Mouse (Mus musculus) midbrain, embryonic 15.5 days (tissue): ENCODE data around the gene Fam155a. TPM values are rescaled to one million over a fixed set of nuclear protein-coding genes. Genes with fewer than 3 reads are reported as not detected.

Experiments
- ATAC-seq: fragments of 200-750 bp; cut with Nextera tagmentation; replicated peaks from 2 replicates; pipeline ENCODE4 v1.8.0; 2017; ENCODE audit warnings: moderate TSS enrichment
- H3K27ac ChIP-seq: fragments of 300-500 bp; sonication (generic); 2 replicates; pipeline ENCODE4 v1.5.1; 2015; ENCODE audit warnings: mild to moderate bottlenecking, inconsistent platforms
- H3K27me3 ChIP-seq: fragments of 300-500 bp; sonication (generic); replicated peaks from 2 replicates; pipeline ENCODE4 v1.6.1; 2015; ENCODE audit warnings: inconsistent platforms
- H3K36me3 ChIP-seq: fragments of 300-500 bp; sonication (generic); replicated peaks from 2 replicates; pipeline ENCODE4 v1.6.1; 2015; ENCODE audit warnings: inconsistent platforms
- H3K4me1 ChIP-seq: fragments of 300-500 bp; sonication (generic); 2 replicates; pipeline ENCODE4 v1.6.1; 2015; ENCODE audit warnings: inconsistent platforms
- H3K4me2 ChIP-seq: fragments of 300-500 bp; sonication (generic); 2 replicates; pipeline ENCODE4 v1.6.1; 2015; ENCODE audit warnings: inconsistent platforms, mild to moderate bottlenecking, moderate library complexity
- H3K4me3 ChIP-seq: fragments of 300-500 bp; sonication (generic); 2 replicates; pipeline ENCODE4 v1.5.1; 2015; ENCODE audit warnings: mild to moderate bottlenecking, inconsistent platforms
- H3K9ac ChIP-seq: fragments of 300-500 bp; sonication (generic); 2 replicates; pipeline ENCODE4 v1.6.1; 2015; ENCODE audit warnings: mild to moderate bottlenecking, inconsistent platforms
- H3K9me3 ChIP-seq: fragments of 300-500 bp; sonication (generic); 2 replicates; pipeline ENCODE4 v1.6.1; 2016; ENCODE audit warnings: inconsistent platforms
- WGBS: fragments of 180-500 bp; shearing (Covaris S2); methylation state at CpG from one replicate; pipeline ENCODE4 v1.1.7; 2015; ENCODE audit warnings: mixed read lengths; 5-methylcytosine and 5-hydroxymethylcytosine counted together
- polyA plus RNA-seq: library from polyadenylated mRNA; unstranded; fragments of >200 nt; fragmentation: Nextera tagmentation; extraction: Ambion mirVana; gene quantifications from 2 replicates; pipeline ENCODE4 v1.2.1, GENCODE M21; 2015

Gene Fam155a
- polyA plus RNA-seq, 1 experiment from 2014 or later = 32.8 TPM

GRCm38 (mm10) chr8:9367721-9368120 lies 403.2 kb downstream of the Fam155a start:
- no peak; the same call in 1 of the 2 replicates for ATAC-seq
- Histone ChIP-seq H3K9me3 (no peaks in the 10 kb centered on the region), H3K36me3 (no peaks in the 10 kb centered on the region), H3K9ac (no peak overlapping the region), H3K27ac (0 out of 2 replicates have a peak overlapping the region, but pooled peaks have one; percentile 29), H3K4me2 (no peak overlapping the region), H3K4me3 (no peak overlapping the region), H3K27me3 (no peaks in the 10 kb centered on the region), H3K4me1 (peaks cover 16% of the 10 kb centered on the region)
- WGBS = 58% methylated on average over 6 of the region's 6 CpGs

GRCm38 (mm10) chr8:9365381-9365780 lies 405.6 kb downstream of the Fam155a start:
- H3K4me3 ChIP-seq = no peak overlapping the region
- H3K9me3 ChIP-seq = no peaks in the 10 kb centered on the region
- no peak overlapping the region for H3K9ac ChIP-seq
- no peaks in the 10 kb centered on the region for H3K36me3 ChIP-seq
- no peak for ATAC-seq
- no peaks in the 10 kb centered on the region for H3K27me3 ChIP-seq
- H3K27ac ChIP-seq = no peak overlapping the region
- H3K4me2 ChIP-seq = no peak overlapping the region
- peaks cover 16% of the 10 kb centered on the region for H3K4me1 ChIP-seq
- 100% methylated on average over 1 of the region's 1 CpGs for WGBS

- H3K4me2 ChIP-seq = no peak overlapping the region
- no peak overlapping the region for H3K9ac ChIP-seq
- no peaks in the 10 kb centered on the region for H3K36me3 ChIP-seq
- no peaks in the 10 kb centered on the region for H3K27me3 ChIP-seq
- no peaks in the 10 kb centered on the region for H3K9me3 ChIP-seq
- ATAC-seq = peak; percentile 73
- H3K27ac ChIP-seq = no peak overlapping the region
- H3K4me3 ChIP-seq = no peak overlapping the region
- 52% methylated on average over 7 of the region's 7 CpGs for WGBS
- H3K4me1 ChIP-seq = peaks cover 7% of the 10 kb centered on the region
These were observed 422.3 kb downstream of the Fam155a start for GRCm38 (mm10) chr8:9348523-9349135.

GRCm38 (mm10) chr8:9347163-9347562 lies 423.8 kb downstream of the Fam155a start:
- Histone ChIP-seq H3K27ac (no peak overlapping the region), H3K27me3 (no peaks in the 10 kb centered on the region), H3K4me2 (no peak overlapping the region), H3K4me1 (peaks cover 7% of the 10 kb centered on the region), H3K9me3 (no peaks in the 10 kb centered on the region), H3K9ac (no peak overlapping the region), H3K4me3 (no peak overlapping the region), H3K36me3 (no peaks in the 10 kb centered on the region)
- WGBS = 70% methylated on average over 4 of the region's 4 CpGs
- ATAC-seq = no peak

GRCm38 (mm10) chr8:9344136-9344535 lies 426.8 kb downstream of the Fam155a start:
- WGBS = 74% methylated on average over 4 of the region's 4 CpGs
- no peaks in the 10 kb centered on the region for H3K36me3 ChIP-seq
- H3K4me3 ChIP-seq = no peak overlapping the region
- no peaks in the 10 kb centered on the region for H3K27me3 ChIP-seq
- H3K4me2 ChIP-seq = no peak overlapping the region
- peaks cover 7% of the 10 kb centered on the region for H3K4me1 ChIP-seq
- no peak overlapping the region for H3K27ac ChIP-seq
- ATAC-seq = no peak
- no peaks in the 10 kb centered on the region for H3K9me3 ChIP-seq
- H3K9ac ChIP-seq = no peak overlapping the region

GRCm38 (mm10) chr8:9342998-9343397 lies 428.0 kb downstream of the Fam155a start:
- WGBS = 75% methylated on average over 9 of the region's 9 CpGs
- ATAC-seq = no peak
- H3K27me3 ChIP-seq = no peaks in the 10 kb centered on the region
- H3K27ac ChIP-seq = no peak overlapping the region
- peaks cover 4% of the 10 kb centered on the region for H3K4me1 ChIP-seq
- no peak overlapping the region for H3K4me3 ChIP-seq
- H3K36me3 ChIP-seq = no peaks in the 10 kb centered on the region
- no peak overlapping the region for H3K4me2 ChIP-seq
- no peaks in the 10 kb centered on the region for H3K9me3 ChIP-seq
- H3K9ac ChIP-seq = no peak overlapping the region

GRCm38 (mm10) chr8:9342593-9342992 lies 428.4 kb downstream of the Fam155a start:
- Histone ChIP-seq H3K27me3 (no peaks in the 10 kb centered on the region), H3K4me1 (peaks cover 4% of the 10 kb centered on the region)
- ATAC-seq = no peak

GRCm38 (mm10) chr8:9337905-9338304 lies 433.1 kb downstream of the Fam155a start:
- Histone ChIP-seq H3K27me3 (no peaks in the 10 kb centered on the region), H3K27ac (no peak overlapping the region), H3K9ac (no peak overlapping the region), H3K4me1 (peaks cover 26% of the 10 kb centered on the region), H3K9me3 (no peaks in the 10 kb centered on the region), H3K36me3 (no peaks in the 10 kb centered on the region), H3K4me3 (no peak overlapping the region), H3K4me2 (no peak overlapping the region)
- WGBS = 83% methylated on average over 8 of the region's 8 CpGs
- no peak for ATAC-seq

More at GRCm38 (mm10) chr8:9342593-9342992, 428.4 kb downstream of the Fam155a start:
- Histone ChIP-seq H3K4me3 (no peak overlapping the region), H3K36me3 (no peaks in the 10 kb centered on the region), H3K9me3 (no peaks in the 10 kb centered on the region), H3K4me2 (no peak overlapping the region), H3K9ac (no peak overlapping the region), H3K27ac (no peak overlapping the region)
- WGBS = 82% methylated on average over 9 of the region's 9 CpGs

GRCm38 (mm10) chr8:9335933-9336303 lies 435.0 kb downstream of the Fam155a start:
- Histone ChIP-seq H3K4me3 (no peak overlapping the region), H3K4me1 (peaks cover 26% of the 10 kb centered on the region), H3K36me3 (no peaks in the 10 kb centered on the region), H3K27ac (0 out of 2 replicates have a peak overlapping the region, but pooled peaks have one; percentile 19), H3K9me3 (no peaks in the 10 kb centered on the region), H3K4me2 (0 out of 2 replicates have a peak overlapping the region, but pooled peaks have one; percentile 5), H3K27me3 (no peaks in the 10 kb centered on the region), H3K9ac (no peak overlapping the region)
- peak; percentile 75 for ATAC-seq
- 22% methylated on average over 6 of the region's 6 CpGs for WGBS

- 0 out of 2 replicates have a peak overlapping the region, but pooled peaks have one; percentile 5 for H3K4me2 ChIP-seq
- no peak overlapping the region for H3K9ac ChIP-seq
- peak; percentile 38 for ATAC-seq
- no peaks in the 10 kb centered on the region for H3K27me3 ChIP-seq
- H3K4me1 ChIP-seq = peaks cover 26% of the 10 kb centered on the region
- peak overlapping the region; percentile 19; the same call in 1 of the 2 replicates for H3K27ac ChIP-seq
- no peaks in the 10 kb centered on the region for H3K36me3 ChIP-seq
- 34% methylated on average over 10 of the region's 10 CpGs for WGBS
- H3K9me3 ChIP-seq = no peaks in the 10 kb centered on the region
- H3K4me3 ChIP-seq = no peak overlapping the region
These were observed 435.6 kb downstream of the Fam155a start for GRCm38 (mm10) chr8:9335285-9335932.

- ATAC-seq = no peak
- no peaks in the 10 kb centered on the region for H3K9me3 ChIP-seq
- H3K27ac ChIP-seq = no peak overlapping the region
- no peaks in the 10 kb centered on the region for H3K27me3 ChIP-seq
- H3K4me3 ChIP-seq = no peak overlapping the region
- H3K4me1 ChIP-seq = peaks cover 26% of the 10 kb centered on the region
- no peak overlapping the region for H3K9ac ChIP-seq
- WGBS = 97% methylated on average over 2 of the region's 2 CpGs
- H3K4me2 ChIP-seq = no peak overlapping the region
- H3K36me3 ChIP-seq = no peaks in the 10 kb centered on the region
These were observed 438.2 kb downstream of the Fam155a start for GRCm38 (mm10) chr8:9332766-9333165.

- Histone ChIP-seq H3K27ac (no peak overlapping the region), H3K36me3 (no peaks in the 10 kb centered on the region), H3K4me1 (0 out of 2 replicates have a peak, but pooled peaks cover 2% of the 10 kb centered on the region), H3K27me3 (no peaks in the 10 kb centered on the region), H3K4me2 (no peak overlapping the region), H3K4me3 (no peak overlapping the region), H3K9me3 (no peaks in the 10 kb centered on the region), H3K9ac (no peak overlapping the region)
- WGBS = 35% methylated on average over 8 of the region's 8 CpGs
- no peak for ATAC-seq
These were observed 461.5 kb downstream of the Fam155a start for GRCm38 (mm10) chr8:9309456-9309855.
